Mouse (Mus musculus): Measurements from ENCODE around the gene Ppp1cb. TPM values are rescaled to one million over a fixed set of nuclear protein-coding genes. Genes with fewer than 3 reads are reported as not detected.

Gene Ppp1cb
- total RNA-seq, 2 experiments from 2014 or later = 382 to 407 TPM

Other genes starting within 250 kb of the Ppp1cb start
- under 1 TPM; 0.46 to 0.72 TPM for gene Plb1, start 226.1 kb upstream of the Ppp1cb start, total RNA-seq (2021)
- 10 to 100 TPM; 15.9 to 17.4 TPM for gene Yes1, start 152.3 kb downstream of the Ppp1cb start, total RNA-seq (2021)

Data from layer of hippocampus, postnatal 14 days (tissue).